ENCODE assay signal across 24 mouse cellular contexts in genomic region chr9:124146307-124146706, GRCm38 (mm10). TPM values are rescaled to one million over a fixed set of nuclear protein-coding genes. Genes with fewer than 3 reads are reported as not detected.
DNase-seq lines count a peak whose midpoint lies in the region; ATAC-seq lines count a peak whose summit lies in the region.
"Had no signal": no experiment of that assay in that cellular context is flagged by ENCODE, and none has a peak within 500 bp of the region (broad histone marks: within the 10 kb centered on the region; RNA-seq: fewer than 3 reads in every experiment).

No protein-coding gene starts in this region.

- H3K4me3 ChIP-seq in kidney, embryonic 14.5 days (ENCODE audit: low read length) = no peak overlapping the region
- H3K4me3 ChIP-seq: embryonic facial prominence, embryonic 15.5 days; intestine, embryonic 15.5 days; kidney, embryonic 15.5 days; megakaryocyte, embryonic 14.5 days; midbrain, embryonic 13.5 days had no signal

- no peaks in the 10 kb centered on the region for H3K4me1 ChIP-seq in kidney, embryonic 14.5 days (ENCODE audit: control insufficient read depth, insufficient read depth, low read length)
- H3K4me1 ChIP-seq: embryonic facial prominence, embryonic 15.5 days; intestine, embryonic 15.5 days; kidney, embryonic 15.5 days; midbrain, embryonic 13.5 days had no signal

- H3K27ac ChIP-seq in kidney, embryonic 14.5 days (ENCODE audit: low read depth, low read length) = no peak overlapping the region
- H3K27ac ChIP-seq: embryonic facial prominence, embryonic 15.5 days; hindbrain, embryonic 14.5 days; intestine, embryonic 15.5 days; kidney, embryonic 15.5 days; midbrain, embryonic 13.5 days had no signal

- no peaks in the 10 kb centered on the region for H3K9me3 ChIP-seq in kidney, embryonic 14.5 days (ENCODE audit: control insufficient read depth, low read length)
- H3K9me3 ChIP-seq: embryonic facial prominence, embryonic 15.5 days; intestine, embryonic 15.5 days; kidney, embryonic 15.5 days; megakaryocyte, embryonic 14.5 days; midbrain, embryonic 13.5 days had no signal

- H3K4me2 ChIP-seq in kidney, embryonic 14.5 days (replicated peaks; ENCODE audit: low read depth, low read length) = no peak overlapping the region
- H3K4me2 ChIP-seq: embryonic facial prominence, embryonic 15.5 days; hindbrain, embryonic 14.5 days; intestine, embryonic 15.5 days; kidney, embryonic 15.5 days; midbrain, embryonic 13.5 days had no signal

- H3K9ac ChIP-seq in kidney, embryonic 14.5 days (ENCODE audit: low read depth, low read length) = no peak overlapping the region
- H3K9ac ChIP-seq: embryonic facial prominence, embryonic 15.5 days; hindbrain, embryonic 14.5 days; intestine, embryonic 15.5 days; kidney, embryonic 15.5 days; midbrain, embryonic 13.5 days had no signal

- ATAC-seq in granulocyte monocyte progenitor cell, adult 5-6 weeks (replicated peaks; ENCODE audit: poor library complexity, severe bottlenecking) = peak; percentile 61
- ATAC-seq in monocyte, adult 5-6 weeks (replicated peaks; ENCODE audit: insufficient number of reproducible peaks, low FRiP score, low TSS enrichment, poor library complexity, severe bottlenecking) = peak; percentile 54; the same call in 1 of the 2 replicates
- no peak for ATAC-seq in kidney, embryonic 14.5 days (ENCODE audit: low FRiP score, low TSS enrichment)
- ATAC-seq: forebrain, embryonic 14.5 days; intestine, embryonic 15.5 days; lung, postnatal 0 days; midbrain, embryonic 13.5 days; Patski had no signal

- no peaks in the 10 kb centered on the region for H3K36me3 ChIP-seq in kidney, embryonic 14.5 days (ENCODE audit: control insufficient read depth, insufficient read depth, low read length)
- H3K36me3 ChIP-seq: embryonic facial prominence, embryonic 15.5 days; intestine, embryonic 15.5 days; kidney, embryonic 15.5 days; midbrain, embryonic 13.5 days had no signal

- DNase-seq in CD4-positive helper T cell, adult 2 months (ENCODE audit: low read depth, low spot score) = peak; percentile 74
- DNase-seq in Muller cell, postnatal 12 days (ENCODE audit: inconsistent ontology term) = peak; percentile 32
- no peak for DNase-seq in heart, adult 18-20 months
- DNase-seq in urinary bladder, postnatal 4 days (ENCODE audit: low spot score in 2 of 2) = no peak
- DNase-seq in kidney, adult 8-10 months = no peak
- DNase-seq: adrenal gland, adult 8-10 months; cerebellum, adult 8-10 months; cerebellum, postnatal 36 days; gastrocnemius, postnatal 25 days; heart, postnatal 4 days; right cerebral cortex, postnatal 14 days; spleen, adult 18-20 months had no signal

- H3K27me3 ChIP-seq in kidney, embryonic 14.5 days (ENCODE audit: control insufficient read depth, insufficient read depth, low read length) = no peaks in the 10 kb centered on the region
- H3K27me3 ChIP-seq: embryonic facial prominence, embryonic 15.5 days; intestine, embryonic 15.5 days; kidney, embryonic 15.5 days; megakaryocyte, embryonic 14.5 days; midbrain, embryonic 13.5 days; Patski had no signal

RNA-seq across cellular contexts. Expression of gene Ccr5, which starts 25.0 kb away (rescaled TPM):
- total RNA-seq in granulocyte monocyte progenitor cell, adult 5-6 weeks (2014; fragmentation: Nextera tagmentation) = 0.04 and 2.4 TPM in 2 replicates
- total RNA-seq in granulocyte monocyte progenitor cell, adult 5-6 weeks (2017) = 0.31 and 0.34 TPM in 2 replicates
- total RNA-seq in monocyte, adult 5-6 weeks (2017) = 16.7 to 74.3 TPM (median 20.7 TPM) in 3 replicates
- 1 to 10 TPM in 1 of 2 experiments, under 1 TPM in 1; 0.80 to 1.1 TPM for total RNA-seq in heart, adult 18-20 months (2021)
- polyA plus RNA-seq in kidney, embryonic 14.5 days (2014; fragmentation: Nextera tagmentation; extraction: Ambion mirVana) = 0.33 and 0.60 TPM in 2 replicates
- polyA plus RNA-seq: Patski had no signal

RNA-seq across cellular contexts. Expression of gene Ccr2, which starts 44.6 kb away (rescaled TPM):
- 77.9 and 81.0 TPM in 2 replicates for total RNA-seq in granulocyte monocyte progenitor cell, adult 5-6 weeks (2014; fragmentation: Nextera tagmentation)
- 132 and 146 TPM in 2 replicates for total RNA-seq in granulocyte monocyte progenitor cell, adult 5-6 weeks (2017)
- total RNA-seq in monocyte, adult 5-6 weeks (2017) = 260 to 312 TPM (median 269 TPM) in 3 replicates
- total RNA-seq in heart, adult 18-20 months (2021) = under 1 TPM; 0.33 to 0.42 TPM
- 1.6 and 1.9 TPM in 2 replicates for polyA plus RNA-seq in kidney, embryonic 14.5 days (2014; fragmentation: Nextera tagmentation; extraction: Ambion mirVana)
- polyA plus RNA-seq: Patski had no signal

Comparison
In these comparisons a context has a peak if more than half of its experiments do, and no peak if none do; other contexts are left out.
1. DNase-seq: peak in CD4-positive helper T cell, adult 2 months (single experiment) and Muller cell, postnatal 12 days (single experiment); none in heart, adult 18-20 months (0 of 2), urinary bladder, postnatal 4 days (0 of 2) and kidney, adult 8-10 months (0 of 2).
2. RNA of gene Ccr2, which starts 44.6 kb away (total RNA-seq): 260 to 312 TPM in monocyte, adult 5-6 weeks and 77.9 to 146 TPM in granulocyte monocyte progenitor cell, adult 5-6 weeks; 0.33 to 0.42 TPM in heart, adult 18-20 months; every median in the first group is over 10 times any median in the second.